Mouse (Mus musculus) lung, postnatal 0 days (tissue): ENCODE measurements around the gene Ahctf1.

Experiments
- CTCF ChIP-seq: IDR thresholded peaks from 2 replicates; pipeline ENCODE4 v1.5.1; 2016; ENCODE audit warnings: antibody characterized with exemption, mild to moderate bottlenecking
- EP300 ChIP-seq: IDR thresholded peaks from 2 replicates; pipeline ENCODE4 v1.6.1; 2016; ENCODE audit warnings: antibody characterized with exemption, mild to moderate bottlenecking, control low read depth

- TF ChIP-seq CTCF (no peak), EP300 (no peak)
These were observed 18.0 kb downstream of the Ahctf1 start for GRCm38 (mm10) chr1:179785502-179785901.
